Mouse (Mus musculus) liver, postnatal 0 days (tissue): ENCODE data around the gene St6galnac3. TPM values are rescaled to one million over a fixed set of nuclear protein-coding genes. Genes with fewer than 3 reads are reported as not detected.

Experiments used
- ATAC-seq: fragments of 200-750 bp; cut with Nextera tagmentation; 2 replicates; pipeline ENCODE4 v1.8.0; 2017; ENCODE audit warnings: mild to moderate bottlenecking, moderate library complexity
- DNase-seq: peaks from one replicate; pipeline ENCODE4 v3.0.0-alpha.2; 2016
- H3K27ac ChIP-seq: fragments of 300-500 bp; sonication (generic); 2 replicates; pipeline ENCODE4 v1.5.1; 2014; ENCODE audit warnings: antibody characterized with exemption, moderate library complexity, mild to moderate bottlenecking, low read depth
- H3K27me3 ChIP-seq: fragments of 300-500 bp; sonication (generic); 2 replicates; pipeline ENCODE4 v1.6.1; 2014; ENCODE audit warnings: low read length, control low read depth, mixed read lengths; ENCODE audit not compliant: insufficient read depth
- H3K36me3 ChIP-seq: fragments of 300-500 bp; sonication (generic); replicated peaks from 2 replicates; pipeline ENCODE4 v1.6.1; 2014; ENCODE audit warnings: mild to moderate bottlenecking, control low read depth, low read length, moderate library complexity, mixed read lengths; ENCODE audit not compliant: insufficient read depth
- H3K4me1 ChIP-seq: fragments of 300-500 bp; sonication (generic); 2 replicates; pipeline ENCODE4 v1.6.1; 2014; ENCODE audit warnings: antibody characterized with exemption, mild to moderate bottlenecking, control low read depth; ENCODE audit not compliant: insufficient read depth
- H3K4me2 ChIP-seq: fragments of 300-500 bp; sonication (generic); 2 replicates; pipeline ENCODE4 v1.6.1; 2014; ENCODE audit warnings: low read depth, mild to moderate bottlenecking, low read length, moderate library complexity, mixed read lengths
- H3K4me3 ChIP-seq: fragments of 300-500 bp; sonication (generic); 2 replicates; pipeline ENCODE4 v1.5.1; 2014; ENCODE audit warnings: low read depth, low read length
- H3K9ac ChIP-seq: fragments of 300-500 bp; sonication (generic); replicated peaks from 2 replicates; pipeline ENCODE4 v1.6.1; 2014; ENCODE audit warnings: mild to moderate bottlenecking, moderate library complexity
- H3K9me3 ChIP-seq: fragments of 300-500 bp; sonication (generic); 2 replicates; pipeline ENCODE4 v1.6.1; 2016; ENCODE audit warnings: mild to moderate bottlenecking, control low read depth, low read length, mixed read lengths
- CTCF ChIP-seq: sonication (generic); IDR thresholded peaks from 2 replicates; pipeline ENCODE4 v1.5.1; 2016; ENCODE audit warnings: antibody characterized with exemption, low read depth
- EP300 ChIP-seq: IDR thresholded peaks from 2 replicates; pipeline ENCODE4 v1.6.1; 2016; ENCODE audit warnings: antibody characterized with exemption, low read depth, mild to moderate bottlenecking
- WGBS: fragments of 180-500 bp; shearing (Covaris S2); extraction: QIAGEN DNeasy Blood & Tissue Kit; methylation state at CpG from one replicate; pipeline ENCODE4 v1.1.7; 2014; ENCODE audit not compliant: insufficient replicate concordance; 5-methylcytosine and 5-hydroxymethylcytosine counted together
- polyA plus RNA-seq: library from polyadenylated mRNA; unstranded; fragments of >200 nt; fragmentation: Nextera tagmentation; extraction: Ambion mirVana; gene quantifications from 2 replicates; pipeline ENCODE4 v1.2.1, GENCODE M21; 2015

St6galnac3 gene
- polyA plus RNA-seq, 1 experiment from 2014 or later = 5.0 TPM

GRCm38 (mm10) chr3:153190742-153191141 lies 534.2 kb downstream of the St6galnac3 start:
- Histone ChIP-seq H3K27me3 (no peaks in the 10 kb centered on the region), H3K36me3 (no peaks in the 10 kb centered on the region), H3K9ac (no peak overlapping the region), H3K4me2 (no peak overlapping the region), H3K4me3 (no peak overlapping the region), H3K9me3 (no peaks in the 10 kb centered on the region), H3K4me1 (no peaks in the 10 kb centered on the region), H3K27ac (no peak overlapping the region)
- TF ChIP-seq EP300 (no peak), CTCF (no peak)
- no peak for ATAC-seq
- WGBS = 68% methylated on average over 2 of the region's 2 CpGs
- DNase-seq = no peak

DNA sequence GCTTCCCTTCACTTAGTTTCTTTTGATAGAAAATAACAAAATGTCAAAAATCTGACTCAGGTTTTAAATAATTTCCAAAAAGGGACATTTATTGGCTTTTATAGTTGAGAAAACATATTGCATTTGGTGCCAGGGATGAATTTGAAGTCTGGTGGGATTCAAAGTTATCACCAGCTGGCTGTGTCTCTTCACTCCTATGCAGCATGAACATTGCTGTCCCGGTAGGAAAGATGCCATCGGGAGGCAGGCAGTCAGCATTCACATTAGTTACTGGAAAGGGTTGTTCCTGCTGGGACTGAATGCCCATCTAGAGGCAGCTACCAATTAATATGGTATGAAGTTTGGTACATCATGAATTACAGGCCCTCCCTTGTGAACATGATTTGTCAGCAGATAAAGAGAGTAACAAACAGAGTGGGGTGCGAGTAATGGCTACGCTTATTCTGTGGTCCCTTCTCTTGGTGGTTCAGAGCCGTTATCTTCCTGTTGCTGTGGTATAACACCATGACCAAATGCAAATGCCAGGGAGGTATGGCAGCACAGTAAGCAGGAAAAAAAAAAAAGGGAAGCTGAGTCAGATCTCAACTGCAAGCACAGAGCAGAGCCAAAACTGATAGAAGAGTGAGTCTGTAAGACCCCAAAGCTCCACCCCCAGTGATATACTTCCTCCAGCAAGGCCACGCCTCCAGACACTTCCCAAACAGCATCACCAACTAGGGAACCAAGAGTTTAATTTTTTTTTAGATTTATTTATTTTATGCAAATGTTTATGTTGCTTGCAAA lies 535.1 kb downstream of the St6galnac3 start:
- no peak overlapping the region for H3K27ac ChIP-seq
- ATAC-seq (no peak), DNase-seq (no peak)
- no peaks in the 10 kb centered on the region for H3K9me3 ChIP-seq
- H3K9ac ChIP-seq = no peak overlapping the region
- WGBS = 68% methylated on average over 6 of the region's 6 CpGs
- H3K4me3 ChIP-seq = no peak overlapping the region
- no peaks in the 10 kb centered on the region for H3K27me3 ChIP-seq
- no peaks in the 10 kb centered on the region for H3K4me1 ChIP-seq
- H3K36me3 ChIP-seq = no peaks in the 10 kb centered on the region
- no peak overlapping the region for H3K4me2 ChIP-seq
- TF ChIP-seq EP300 (no peak), CTCF (no peak)

- 73% methylated on average over 2 of the region's 2 CpGs for WGBS
- Histone ChIP-seq H3K9me3 (no peaks in the 10 kb centered on the region), H3K36me3 (no peaks in the 10 kb centered on the region), H3K4me3 (no peak overlapping the region), H3K27me3 (no peaks in the 10 kb centered on the region), H3K27ac (no peak overlapping the region), H3K4me2 (no peak overlapping the region), H3K4me1 (no peaks in the 10 kb centered on the region), H3K9ac (no peak overlapping the region)
- DNase-seq = no peak
- TF ChIP-seq EP300 (no peak), CTCF (no peak)
- no peak for ATAC-seq
These were observed 536.8 kb downstream of the St6galnac3 start for GRCm38 (mm10) chr3:153188224-153188623.

- no peak for DNase-seq
- no peak for ATAC-seq
These were observed 539.9 kb downstream of the St6galnac3 start for GRCm38 (mm10) chr3:153185117-153185516.

GRCm38 (mm10) chr3:153181242-153181641 lies 543.7 kb downstream of the St6galnac3 start:
- no peaks in the 10 kb centered on the region for H3K27me3 ChIP-seq
- H3K9me3 ChIP-seq = no peaks in the 10 kb centered on the region
- TF ChIP-seq EP300 (no peak), CTCF (no peak)
- 69% methylated on average over 6 of the region's 6 CpGs for WGBS
- H3K9ac ChIP-seq = no peak overlapping the region
- H3K4me3 ChIP-seq = no peak overlapping the region
- ATAC-seq (no peak), DNase-seq (no peak)
- no peak overlapping the region for H3K4me2 ChIP-seq
- H3K27ac ChIP-seq = no peak overlapping the region
- no peaks in the 10 kb centered on the region for H3K4me1 ChIP-seq
- H3K36me3 ChIP-seq = no peaks in the 10 kb centered on the region

More at GRCm38 (mm10) chr3:153185117-153185516, 539.9 kb downstream of the St6galnac3 start:
- H3K27ac ChIP-seq = no peak overlapping the region
- no peak overlapping the region for H3K4me2 ChIP-seq
- H3K9ac ChIP-seq = no peak overlapping the region
- no peaks in the 10 kb centered on the region for H3K36me3 ChIP-seq
- H3K27me3 ChIP-seq = no peaks in the 10 kb centered on the region
- no peaks in the 10 kb centered on the region for H3K9me3 ChIP-seq
- H3K4me3 ChIP-seq = no peak overlapping the region
- no peak for TF ChIP-seq CTCF
- no peak for TF ChIP-seq EP300
- H3K4me1 ChIP-seq = no peaks in the 10 kb centered on the region
- WGBS = 69% methylated on average over 3 of the region's 3 CpGs

- Histone ChIP-seq H3K27ac (no peak overlapping the region), H3K9me3 (no peaks in the 10 kb centered on the region), H3K4me2 (no peak overlapping the region), H3K9ac (no peak overlapping the region), H3K4me3 (no peak overlapping the region), H3K4me1 (no peaks in the 10 kb centered on the region), H3K36me3 (no peaks in the 10 kb centered on the region), H3K27me3 (no peaks in the 10 kb centered on the region)
- DNase-seq (no peak), ATAC-seq (no peak)
- 78% methylated on average over 4 of the region's 4 CpGs for WGBS
- TF ChIP-seq CTCF (no peak), EP300 (no peak)
These were observed 548.2 kb downstream of the St6galnac3 start for GRCm38 (mm10) chr3:153176749-153177148.
